Mouse (Mus musculus): Measurements from ENCODE around the gene Tst. TPM values are rescaled to one million over a fixed set of nuclear protein-coding genes. Genes with fewer than 3 reads are reported as not detected.

The Tst gene
- total RNA-seq, 2 experiments from 2014 or later = 43.7 to 55.4 TPM

DNA sequence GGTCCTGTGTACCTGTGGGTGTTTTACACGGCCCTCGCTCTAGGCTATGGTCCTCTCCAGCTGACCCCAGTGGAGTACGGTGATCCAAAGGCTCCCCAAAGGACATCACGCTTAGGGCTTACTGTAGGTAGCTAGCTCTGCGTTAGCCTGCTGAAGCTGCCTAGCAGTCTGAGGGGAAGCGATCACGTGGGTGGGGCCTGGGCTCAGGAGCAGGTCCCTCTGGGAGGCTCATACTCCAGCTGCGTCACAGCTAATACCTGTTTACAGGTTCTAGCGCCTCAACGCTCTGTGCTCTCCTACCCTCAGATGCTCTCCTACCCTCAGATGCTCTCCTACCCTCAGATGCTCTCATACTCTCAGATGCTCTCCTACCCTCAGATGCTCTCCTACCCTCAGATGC is 25.2 kb upstream of the Tst start:
- DNase-seq (ENCODE audit: low spot score in 2 of 2) = no peak

DNA sequence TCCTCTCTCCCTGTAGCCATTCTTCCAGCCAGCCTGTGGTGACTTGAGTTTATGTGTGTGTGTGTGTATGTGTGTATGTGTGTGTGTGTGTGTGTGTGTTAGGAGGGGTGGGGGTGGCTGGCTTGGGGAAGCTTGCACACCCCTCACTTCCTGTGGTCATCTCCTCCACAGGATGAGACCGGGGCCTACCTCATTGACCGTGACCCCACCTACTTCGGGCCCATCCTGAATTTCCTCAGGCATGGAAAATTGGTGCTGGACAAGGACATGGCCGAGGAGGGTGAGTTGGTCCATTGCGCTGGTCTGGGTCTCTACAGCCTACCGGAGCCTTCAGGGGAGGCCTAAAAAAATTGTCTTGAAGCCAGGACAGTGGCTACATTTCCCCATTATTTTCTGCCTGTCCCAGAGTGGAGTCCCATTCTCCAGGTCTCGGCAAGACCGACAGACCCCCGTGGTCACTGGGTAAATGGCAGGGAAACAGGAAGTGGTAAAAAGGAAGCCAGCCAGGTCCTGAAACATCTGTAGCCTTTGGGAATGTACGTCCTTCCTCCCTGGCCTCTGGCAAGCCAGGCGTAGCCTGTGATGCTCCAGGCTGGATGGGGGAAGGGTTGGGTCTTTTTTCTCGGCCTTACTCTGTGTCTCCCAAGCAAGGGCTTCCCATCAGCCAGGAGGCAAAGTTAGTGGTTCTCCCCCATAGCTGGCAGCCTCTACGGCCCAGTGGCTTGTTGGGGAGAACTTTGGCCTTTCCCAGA is 24.3 kb upstream of the Tst start:
- DNase-seq (ENCODE audit: low spot score in 2 of 2) = no peak

- DNase-seq (ENCODE audit: low spot score in 2 of 2) = no peak
These were observed 23.4 kb upstream of the Tst start for GRCm38 (mm10) chr15:78429139-78429459.

DNA sequence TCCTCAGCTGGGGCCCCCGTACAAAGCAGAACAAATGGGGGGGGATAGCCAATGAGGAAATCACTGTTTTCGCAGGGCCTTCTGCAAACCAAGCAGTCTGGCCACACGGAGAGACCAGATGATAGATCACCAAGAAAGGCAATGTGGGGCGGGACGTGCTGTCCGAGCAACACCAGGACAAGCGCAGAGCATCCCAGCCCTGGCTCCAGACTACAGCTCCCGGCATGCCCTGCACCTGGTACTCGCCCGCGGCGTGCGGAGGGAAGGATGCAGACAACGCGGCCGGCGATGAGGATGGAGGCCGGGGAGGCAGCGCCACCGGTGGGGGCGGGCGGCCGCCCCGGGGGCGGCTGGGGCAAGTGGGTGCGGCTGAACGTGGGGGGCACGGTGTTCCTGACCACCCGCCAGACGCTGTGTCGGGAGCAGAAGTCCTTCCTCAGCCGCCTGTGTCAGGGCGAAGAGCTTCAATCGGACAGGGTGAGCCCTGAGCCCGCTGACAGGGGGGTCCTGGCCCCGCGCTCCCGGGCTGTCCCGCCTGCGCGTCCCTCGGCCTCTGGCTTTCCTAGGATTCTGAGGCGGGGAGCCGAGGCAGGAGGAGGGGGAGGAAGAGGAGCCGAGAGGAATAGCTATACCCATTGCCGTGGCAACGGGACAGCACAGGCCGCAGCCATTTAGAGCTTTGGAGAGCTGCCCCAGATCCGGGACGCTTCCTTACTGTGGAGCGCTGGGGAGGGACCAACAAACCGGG is 22.9 kb upstream of the Tst start, which contains the start of gene Kctd17:
Kctd17 (plus strand) TSS at position 174 of the 748 bp plus-strand sequence.
- DNase-seq (ENCODE audit: low spot score in 2 of 2) = peak; percentile 74 to 82

DNA sequence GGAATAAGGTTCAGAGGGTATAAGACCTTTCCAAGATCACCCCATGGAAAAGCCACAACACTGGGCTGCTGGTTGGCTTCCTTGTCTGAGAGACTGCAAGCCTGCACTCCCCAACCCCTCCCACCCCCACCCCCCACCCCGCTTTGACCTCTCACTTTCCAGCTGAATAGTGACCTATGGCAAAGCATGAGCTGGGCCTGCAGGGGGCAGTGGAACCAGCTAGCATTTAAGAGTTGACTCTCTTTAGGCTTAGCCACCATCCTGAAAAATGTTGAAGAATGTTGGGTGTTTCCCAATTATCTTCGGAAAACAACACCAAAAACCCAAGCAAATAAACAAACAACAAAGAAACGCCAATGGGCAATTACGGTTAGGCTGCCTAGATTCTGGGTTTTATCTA is 19.5 kb upstream of the Tst start:
- no peak for DNase-seq (ENCODE audit: low spot score in 2 of 2)

DNA sequence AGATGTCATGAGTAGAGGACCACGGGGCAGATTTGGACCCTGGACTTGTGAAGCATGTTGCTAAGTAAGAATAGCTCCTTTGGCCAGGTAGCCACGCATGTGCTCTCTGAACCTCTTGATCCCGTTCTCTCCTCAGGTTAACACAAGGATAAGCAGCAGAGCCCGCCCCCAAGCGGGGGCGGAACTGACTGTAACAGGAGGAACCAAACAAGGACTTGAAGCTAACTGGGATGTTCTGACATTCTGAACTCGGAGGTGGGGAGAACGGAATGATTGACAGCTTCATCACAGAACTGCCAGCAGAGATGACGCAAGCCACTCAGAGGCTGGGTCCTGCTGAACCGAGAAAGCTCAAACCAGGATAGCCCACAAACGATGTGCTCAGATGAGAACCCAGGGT is 18.8 kb upstream of the Tst start:
- no peak for DNase-seq (ENCODE audit: low spot score in 2 of 2)

GRCm38 (mm10) chr15:78422046-78422956 is 16.6 kb upstream of the Tst start:
- DNase-seq (ENCODE audit: low spot score in 2 of 2) = peak; percentile 86 to 90

- no peak for DNase-seq (ENCODE audit: low spot score in 2 of 2)
These were observed 14.7 kb upstream of the Tst start for GRCm38 (mm10) chr15:78420395-78420794.

GRCm38 (mm10) chr15:78416937-78417336 is 11.2 kb upstream of the Tst start:
- DNase-seq (ENCODE audit: low spot score in 2 of 2) = no peak

DNA sequence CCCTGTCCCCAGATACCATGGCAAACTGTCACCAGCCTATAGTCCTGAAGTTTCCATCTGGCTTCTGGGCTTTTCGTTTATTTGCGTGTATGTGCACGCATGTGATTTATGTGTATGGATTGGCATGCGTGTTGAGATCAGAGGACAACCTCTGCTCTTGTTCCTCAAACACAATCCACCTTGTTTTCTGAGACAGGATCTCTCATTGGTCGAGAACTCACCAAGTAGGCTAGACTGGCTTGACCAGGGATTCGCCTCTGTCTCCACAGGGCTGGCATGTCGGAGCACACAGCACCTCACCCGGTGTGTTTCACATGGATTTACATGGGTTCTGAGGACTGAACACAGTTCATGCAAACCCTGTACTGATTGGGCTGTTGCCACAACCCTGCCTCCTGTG is 8.4 kb upstream of the Tst start:
- no peak for DNase-seq (ENCODE audit: low spot score in 2 of 2)

GRCm38 (mm10) chr15:78413719-78414117 is 8.0 kb upstream of the Tst start:
- DNase-seq (ENCODE audit: low spot score in 2 of 2) = no peak

DNA sequence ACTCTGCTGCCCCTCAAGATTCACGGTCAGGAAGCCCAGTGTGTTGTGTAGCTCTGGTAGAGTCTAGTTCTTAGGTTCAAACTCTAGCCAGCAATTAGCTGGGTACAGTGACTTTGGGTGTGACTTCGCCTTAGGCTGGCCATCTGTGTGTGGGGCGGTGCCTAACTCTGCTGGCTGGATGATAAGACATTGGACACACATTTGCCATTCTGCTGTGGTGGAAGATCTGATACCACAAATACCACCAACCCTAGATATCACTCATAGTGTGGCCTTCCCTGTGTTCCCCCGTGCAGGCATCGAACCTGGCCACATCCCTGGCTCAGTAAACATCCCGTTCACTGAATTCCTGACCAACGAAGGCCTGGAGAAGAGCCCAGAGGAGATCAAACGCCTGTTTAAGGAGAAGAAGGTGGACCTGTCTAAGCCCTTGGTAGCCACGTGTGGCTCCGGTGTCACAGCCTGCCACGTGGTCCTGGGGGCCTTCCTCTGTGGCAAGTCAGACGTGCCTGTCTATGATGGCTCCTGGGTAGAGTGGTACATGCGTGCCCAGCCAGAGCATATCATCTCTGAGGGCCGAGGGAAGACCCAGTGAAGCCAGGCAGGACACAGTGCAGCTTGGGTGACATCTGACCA is 7.5 kb upstream of the Tst start:
- DNase-seq (ENCODE audit: low spot score in 2 of 2) = no peak

DNA sequence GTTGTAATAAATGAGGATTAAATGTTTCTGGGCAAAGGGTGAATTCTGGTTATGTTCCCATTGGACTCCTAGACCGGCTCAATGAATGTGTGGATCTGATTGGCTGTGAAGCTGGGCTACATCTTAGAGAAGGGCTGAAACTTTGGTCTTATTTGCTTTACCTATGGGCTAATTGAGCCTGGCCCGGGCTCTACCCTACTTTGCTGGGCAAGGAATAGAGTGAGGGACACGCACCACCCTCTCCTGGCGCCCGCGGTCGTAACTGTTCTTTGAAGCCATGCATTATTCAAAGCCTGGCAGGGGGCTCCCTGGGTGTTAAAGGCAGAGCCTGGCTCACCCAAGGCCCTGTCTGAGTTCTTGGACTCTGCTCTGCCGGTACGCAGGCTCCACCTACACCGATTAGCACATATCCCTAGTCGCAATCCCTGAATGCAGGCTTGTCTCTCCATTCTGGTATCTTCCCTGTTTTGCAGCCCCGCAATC is 3.9 kb upstream of the Tst start:
- DNase-seq (ENCODE audit: low spot score in 2 of 2) = no peak

DNA sequence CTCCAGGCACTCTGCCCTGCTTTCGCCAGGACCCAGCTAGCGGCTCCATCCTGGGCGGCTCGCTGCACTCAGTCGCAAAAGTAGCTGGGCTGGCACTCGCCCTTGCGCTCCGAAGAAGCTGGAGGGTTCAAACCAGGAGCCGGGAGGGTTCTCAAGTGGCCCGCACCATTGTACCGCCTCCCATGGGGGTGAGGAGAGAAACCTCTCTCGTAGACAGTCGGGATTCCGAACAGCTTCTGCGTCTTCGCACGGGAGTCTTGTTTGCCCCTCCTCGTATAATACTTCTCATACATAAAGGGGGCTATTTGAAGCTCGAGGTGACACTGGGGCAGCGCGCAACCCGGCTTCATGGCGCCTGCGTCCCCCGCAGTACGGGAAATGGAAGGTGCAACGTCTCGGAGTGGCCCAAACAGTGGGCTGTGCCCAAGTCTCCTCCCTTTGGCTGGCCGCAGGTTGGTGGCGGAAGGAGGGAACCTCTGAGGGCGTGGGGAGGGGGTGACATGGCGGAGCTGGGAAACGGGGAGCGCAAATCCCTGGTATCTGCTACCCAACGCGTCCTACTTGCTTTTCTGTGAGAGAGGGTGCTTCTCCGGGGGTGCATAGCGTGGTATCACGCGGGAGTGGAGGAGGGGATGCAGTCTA is 707 bp upstream of the Tst start, which contains the start of gene Mpst:
Mpst (plus strand) TSS at position 124 of the 642 bp plus-strand sequence.
- DNase-seq (ENCODE audit: low spot score in 2 of 2) = peak; percentile 89 to 93

DNA sequence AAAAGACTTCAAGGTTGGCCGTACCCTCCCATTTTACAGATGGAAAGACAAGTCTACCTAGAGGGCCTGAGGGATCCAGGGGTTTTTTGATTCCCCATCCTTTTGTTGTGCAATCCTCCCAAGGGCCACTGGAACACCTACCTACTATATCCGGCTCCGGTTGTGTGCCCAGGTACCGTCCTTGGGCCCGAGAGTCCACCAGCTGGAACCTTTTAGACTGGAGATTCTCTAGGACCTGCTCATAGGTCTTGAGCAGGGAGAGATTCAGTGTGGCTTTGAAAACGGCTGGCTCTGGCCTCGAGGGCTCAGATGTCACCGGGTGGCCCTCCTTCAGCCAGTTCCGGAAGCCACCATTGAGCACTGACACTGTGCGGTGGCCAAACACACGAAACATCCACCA is 609 bp downstream of the Tst start:
- DNase-seq (ENCODE audit: low spot score in 2 of 2) = no peak

- DNase-seq (ENCODE audit: low spot score in 2 of 2) = peak; percentile 52 to 69
These were observed 1.8 kb downstream of the Tst start for GRCm38 (mm10) chr15:78403896-78404295.

DNA sequence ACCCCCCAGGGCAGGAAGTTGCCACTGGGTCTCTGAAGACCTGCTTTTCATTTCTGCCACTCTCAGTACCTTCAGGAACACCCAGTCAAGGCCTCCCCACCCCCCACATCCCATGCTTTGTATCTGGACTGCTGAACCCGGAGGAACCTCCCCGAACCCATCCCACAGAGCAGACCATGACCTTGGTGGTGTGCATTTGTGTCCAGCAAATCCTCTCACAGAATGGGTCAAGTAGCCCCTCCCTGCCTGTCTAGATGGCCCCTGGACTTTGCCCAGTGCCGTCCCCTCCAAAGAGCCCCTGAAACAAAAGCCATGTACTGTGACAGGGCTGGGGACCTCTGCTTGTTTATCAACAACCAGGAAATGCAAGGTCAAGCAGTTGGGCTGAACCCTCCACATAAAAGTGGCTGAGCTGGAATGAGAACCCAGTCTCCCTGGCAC is 2.4 kb downstream of the Tst start:
- no peak for DNase-seq (ENCODE audit: low spot score in 2 of 2)

DNA sequence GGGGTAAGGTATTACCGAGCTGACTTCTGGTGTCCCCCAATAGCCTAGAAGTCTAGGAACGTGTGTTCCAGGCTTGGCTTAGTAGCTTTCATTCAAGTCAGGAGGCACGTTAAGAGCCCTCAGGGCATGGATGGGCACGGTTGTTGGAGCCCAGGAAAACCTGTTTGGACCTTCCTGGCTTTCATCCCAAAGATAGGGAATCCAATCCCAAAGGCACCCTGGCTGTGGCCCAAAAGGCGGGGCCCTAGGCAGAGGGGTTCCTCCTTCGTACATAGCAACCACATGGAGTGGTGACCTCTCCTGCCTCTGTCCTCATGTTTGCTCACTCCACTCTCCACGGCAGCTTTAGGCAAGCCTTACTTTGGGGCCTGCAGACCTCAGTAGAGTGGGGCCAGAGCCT is 3.3 kb downstream of the Tst start:
- no peak for DNase-seq (ENCODE audit: low spot score in 2 of 2)

DNA sequence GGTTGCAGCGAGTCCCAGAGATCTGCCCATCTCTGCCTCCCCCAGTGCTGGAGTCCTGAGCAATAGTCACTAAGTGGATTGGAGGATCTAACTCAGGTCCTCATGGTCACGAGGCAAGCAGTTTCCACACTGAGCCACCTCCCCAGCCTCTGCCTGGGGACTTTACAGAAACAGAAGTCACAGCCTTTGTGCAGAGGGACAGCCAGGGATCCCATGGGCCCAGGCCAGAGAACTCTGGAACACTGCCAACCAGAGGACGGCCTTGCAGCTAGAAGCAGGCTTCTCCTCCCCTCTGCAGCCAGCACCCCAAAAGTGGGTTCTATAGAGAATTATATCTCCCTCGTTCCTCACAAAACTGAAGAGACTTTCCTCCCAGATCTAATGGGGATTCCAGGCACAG is 3.8 kb downstream of the Tst start:
- DNase-seq (ENCODE audit: low spot score in 2 of 2) = peak; percentile 65 to 71

DNA sequence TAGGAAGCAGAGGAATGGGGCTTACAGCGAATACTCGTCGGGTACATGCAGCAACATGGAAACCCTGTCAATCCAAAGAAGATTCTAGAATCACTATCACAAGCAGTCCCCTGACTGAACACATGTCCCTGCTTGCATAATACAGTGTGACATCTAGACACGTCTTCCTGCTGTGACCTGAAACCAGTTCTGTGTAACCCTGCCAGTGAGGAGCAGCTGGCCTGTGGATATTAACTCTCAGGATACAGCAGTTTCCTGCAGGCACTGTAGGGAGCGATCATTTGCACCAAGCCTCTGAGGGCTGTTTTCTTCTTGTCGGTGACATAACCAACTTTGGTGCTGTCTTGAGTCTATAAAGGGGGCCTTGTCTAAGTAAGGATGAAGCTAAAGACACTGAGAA is 4.4 kb downstream of the Tst start:
- no peak for DNase-seq (ENCODE audit: low spot score in 2 of 2)

All from layer of hippocampus, postnatal 10 days (tissue).